Mouse (Mus musculus): ENCODE results near the gene Necap2.

Gene Necap2

GRCm38 (mm10) chr4:141074109-141074508 lies 4.0 kb downstream of the Necap2 start:
- DNase-seq (ENCODE audit: low read depth, low spot score) = no peak

GRCm38 (mm10) chr4:141073661-141074060 lies 4.5 kb downstream of the Necap2 start:
- DNase-seq (ENCODE audit: low read depth, low spot score) = no peak

- DNase-seq (ENCODE audit: low read depth, low spot score) = no peak
Observed at GRCm38 (mm10) chr4:141072502-141072901, 5.7 kb downstream of the Necap2 start.

GRCm38 (mm10) chr4:141069731-141070130 lies 8.4 kb downstream of the Necap2 start:
- peak; percentile 65 for DNase-seq (ENCODE audit: low read depth, low spot score)

GRCm38 (mm10) chr4:141068655-141069054 lies 9.5 kb downstream of the Necap2 start:
- no peak for DNase-seq (ENCODE audit: low read depth, low spot score)

- DNase-seq (ENCODE audit: low read depth, low spot score) = no peak
Observed at GRCm38 (mm10) chr4:141067516-141068046, 10.6 kb downstream of the Necap2 start.

GRCm38 (mm10) chr4:141066709-141067515 lies 11.2 kb downstream of the Necap2 start:
- DNase-seq (ENCODE audit: low read depth, low spot score) = no peak

- peak; percentile 85 for DNase-seq (ENCODE audit: low read depth, low spot score)
Observed at GRCm38 (mm10) chr4:141065123-141065522, 13.0 kb downstream of the Necap2 start.

- no peak for DNase-seq (ENCODE audit: low read depth, low spot score)
Observed at GRCm38 (mm10) chr4:141064104-141064659, 14.0 kb downstream of the Necap2 start.

GRCm38 (mm10) chr4:141060426-141061301 lies 17.5 kb downstream of the Necap2 start, which contains the start of gene Crocc:
TSS of gene Crocc (minus strand) at chr4:141060550.
- peak; percentile 99 for DNase-seq (ENCODE audit: low read depth, low spot score)

- no peak for DNase-seq (ENCODE audit: low read depth, low spot score)
Observed at GRCm38 (mm10) chr4:141059616-141060425, 18.3 kb downstream of the Necap2 start.

GRCm38 (mm10) chr4:141058835-141059234 lies 19.3 kb downstream of the Necap2 start:
- DNase-seq (ENCODE audit: low read depth, low spot score) = no peak

GRCm38 (mm10) chr4:141056970-141057369 lies 21.2 kb downstream of the Necap2 start:
- no peak for DNase-seq (ENCODE audit: low read depth, low spot score)

GRCm38 (mm10) chr4:141053568-141054161 lies 24.5 kb downstream of the Necap2 start:
- peak; percentile 83 for DNase-seq (ENCODE audit: low read depth, low spot score)

GRCm38 (mm10) chr4:141053138-141053537 lies 25.0 kb downstream of the Necap2 start:
- DNase-seq (ENCODE audit: low read depth, low spot score) = peak; percentile 65

- no peak for DNase-seq (ENCODE audit: low read depth, low spot score)
Observed at GRCm38 (mm10) chr4:141052442-141052841, 25.7 kb downstream of the Necap2 start.

- peak; percentile 59 for DNase-seq (ENCODE audit: low read depth, low spot score)
Observed at GRCm38 (mm10) chr4:141049476-141049835, 28.7 kb downstream of the Necap2 start.

GRCm38 (mm10) chr4:141048810-141049475 lies 29.2 kb downstream of the Necap2 start:
- DNase-seq (ENCODE audit: low read depth, low spot score) = no peak

GRCm38 (mm10) chr4:141044816-141045215 lies 33.3 kb downstream of the Necap2 start:
- DNase-seq (ENCODE audit: low read depth, low spot score) = peak; percentile 66

GRCm38 (mm10) chr4:141041117-141041516 lies 37.0 kb downstream of the Necap2 start:
- DNase-seq (ENCODE audit: low read depth, low spot score) = no peak

Measured in retina, postnatal 7 days (tissue).